Mouse (Mus musculus) stomach, embryonic 14.5 days (tissue): ENCODE data around the gene Jam2. TPM values are rescaled to one million over a fixed set of nuclear protein-coding genes. Genes with fewer than 3 reads are reported as not detected.

Experiments used
- ATAC-seq: fragments of 200-750 bp; cut with Nextera tagmentation; 2 replicates; pipeline ENCODE4 v1.8.0; 2017; ENCODE audit warnings: low read depth, moderate TSS enrichment; ENCODE audit not compliant: insufficient number of reproducible peaks, insufficient read depth, low FRiP score
- H3K27ac ChIP-seq: fragments of 300-500 bp; sonication (generic); 2 replicates; pipeline ENCODE4 v1.5.1; 2014; ENCODE audit warnings: mild to moderate bottlenecking, low read length, moderate library complexity, mixed read lengths
- H3K27me3 ChIP-seq: fragments of 300-500 bp; sonication (generic); 2 replicates; pipeline ENCODE4 v1.6.1; 2014; ENCODE audit warnings: low read length, control low read depth, mixed read lengths; ENCODE audit not compliant: control insufficient read depth, insufficient read depth
- H3K36me3 ChIP-seq: fragments of 300-500 bp; sonication (generic); 2 replicates; pipeline ENCODE4 v1.6.1; 2014; ENCODE audit warnings: mild to moderate bottlenecking, control low read depth, low read length, moderate library complexity, mixed read lengths; ENCODE audit not compliant: control insufficient read depth, insufficient read depth
- H3K4me1 ChIP-seq: fragments of 300-500 bp; sonication (generic); 2 replicates; pipeline ENCODE4 v1.6.1; 2014; ENCODE audit warnings: low read length, control low read depth, mixed read lengths; ENCODE audit not compliant: control insufficient read depth, insufficient read depth
- H3K4me2 ChIP-seq: fragments of 300-500 bp; sonication (generic); replicated peaks from 2 replicates; pipeline ENCODE4 v1.6.1; 2014; ENCODE audit warnings: low read depth, low read length, control low read depth
- H3K4me3 ChIP-seq: fragments of 300-500 bp; sonication (generic); 2 replicates; pipeline ENCODE4 v1.5.1; 2014; ENCODE audit warnings: low read depth, low read length, control low read depth
- H3K9ac ChIP-seq: fragments of 300-500 bp; sonication (generic); replicated peaks from 2 replicates; pipeline ENCODE4 v1.6.1; 2014; ENCODE audit warnings: low read depth, mild to moderate bottlenecking, control low read depth, low read length, moderate library complexity, mixed read lengths
- H3K9me3 ChIP-seq: fragments of 300-500 bp; sonication (generic); 2 replicates; pipeline ENCODE4 v1.6.1; 2016; ENCODE audit warnings: low read depth, low read length, control low read depth; ENCODE audit not compliant: control insufficient read depth
- WGBS: fragments of 180-500 bp; shearing (Covaris S2); extraction: QIAGEN DNeasy Blood & Tissue Kit; methylation state at CpG from one replicate; pipeline ENCODE4 v1.1.7; 2014; 5-methylcytosine and 5-hydroxymethylcytosine counted together
- polyA plus RNA-seq: library from polyadenylated mRNA; unstranded; fragments of >200 nt; fragmentation: Nextera tagmentation; extraction: Ambion mirVana; gene quantifications from 2 replicates; pipeline ENCODE4 v1.2.1, GENCODE M21; 2014

The Jam2 gene
- polyA plus RNA-seq, 1 experiment from 2014 or later: 5.2 TPM

GRCm38 (mm10) chr16:84795337-84795736, 21.4 kb downstream of the Jam2 start:
- Histone ChIP-seq H3K4me3 (no peak overlapping the region), H3K9ac (no peak overlapping the region), H3K27ac (no peak overlapping the region), H3K36me3 (no peaks in the 10 kb centered on the region), H3K4me2 (no peak overlapping the region), H3K4me1 (no peaks in the 10 kb centered on the region), H3K27me3 (no peaks in the 10 kb centered on the region), H3K9me3 (no peaks in the 10 kb centered on the region)
- ATAC-seq: no peak
- WGBS: 56% methylated on average over 3 of the region's 3 CpGs

- H3K9ac ChIP-seq: no peak overlapping the region
Measured at GRCm38 (mm10) chr16:84796678-84797077, 22.8 kb downstream of the Jam2 start.

GRCm38 (mm10) chr16:84800038-84800437, 26.1 kb downstream of the Jam2 start:
- 83% methylated on average over 1 of the region's 2 CpGs for WGBS
- H3K4me3 ChIP-seq: no peak overlapping the region

More at GRCm38 (mm10) chr16:84796678-84797077, 22.8 kb downstream of the Jam2 start:
- H3K36me3 ChIP-seq: no peaks in the 10 kb centered on the region
- no peaks in the 10 kb centered on the region for H3K9me3 ChIP-seq
- no peaks in the 10 kb centered on the region for H3K4me1 ChIP-seq
- H3K4me2 ChIP-seq: no peak overlapping the region
- ATAC-seq: no peak
- no peak overlapping the region for H3K4me3 ChIP-seq
- no peak overlapping the region for H3K27ac ChIP-seq
- no peaks in the 10 kb centered on the region for H3K27me3 ChIP-seq
- 76% methylated on average over 9 of the region's 9 CpGs for WGBS

GRCm38 (mm10) chr16:84802217-84802616, 28.3 kb downstream of the Jam2 start:
- H3K36me3 ChIP-seq: no peaks in the 10 kb centered on the region
- WGBS: 45% methylated on average over 6 of the region's 6 CpGs
- no peak overlapping the region for H3K4me2 ChIP-seq
- H3K27me3 ChIP-seq: no peaks in the 10 kb centered on the region
- H3K27ac ChIP-seq: no peak overlapping the region
- no peak overlapping the region for H3K9ac ChIP-seq
- H3K4me3 ChIP-seq: no peak overlapping the region
- no peak for ATAC-seq
- H3K9me3 ChIP-seq: no peaks in the 10 kb centered on the region
- no peaks in the 10 kb centered on the region for H3K4me1 ChIP-seq

More at GRCm38 (mm10) chr16:84800038-84800437, 26.1 kb downstream of the Jam2 start:
- no peaks in the 10 kb centered on the region for H3K36me3 ChIP-seq
- H3K27ac ChIP-seq: no peak overlapping the region
- no peaks in the 10 kb centered on the region for H3K4me1 ChIP-seq
- no peak for ATAC-seq
- H3K9ac ChIP-seq: no peak overlapping the region
- H3K27me3 ChIP-seq: no peaks in the 10 kb centered on the region
- no peak overlapping the region for H3K4me2 ChIP-seq
- H3K9me3 ChIP-seq: no peaks in the 10 kb centered on the region

GRCm38 (mm10) chr16:84804866-84805265, 30.9 kb downstream of the Jam2 start:
- WGBS: 70% methylated on average over 5 of the region's 5 CpGs
- no peak overlapping the region for H3K27ac ChIP-seq

GRCm38 (mm10) chr16:84806175-84806574, 32.3 kb downstream of the Jam2 start:
- no peak overlapping the region for H3K9ac ChIP-seq
- H3K9me3 ChIP-seq: no peaks in the 10 kb centered on the region
- 92% methylated on average over 3 of the region's 3 CpGs for WGBS
- H3K27me3 ChIP-seq: no peaks in the 10 kb centered on the region
- H3K4me2 ChIP-seq: no peak overlapping the region
- H3K27ac ChIP-seq: no peak overlapping the region
- H3K36me3 ChIP-seq: no peaks in the 10 kb centered on the region
- no peak for ATAC-seq
- no peak overlapping the region for H3K4me3 ChIP-seq
- H3K4me1 ChIP-seq: no peaks in the 10 kb centered on the region

More at GRCm38 (mm10) chr16:84804866-84805265, 30.9 kb downstream of the Jam2 start:
- Histone ChIP-seq H3K4me3 (no peak overlapping the region), H3K4me2 (no peak overlapping the region), H3K4me1 (no peaks in the 10 kb centered on the region), H3K36me3 (no peaks in the 10 kb centered on the region), H3K9me3 (no peaks in the 10 kb centered on the region), H3K9ac (no peak overlapping the region), H3K27me3 (no peaks in the 10 kb centered on the region)
- no peak for ATAC-seq

GRCm38 (mm10) chr16:84807874-84808273, 34.0 kb downstream of the Jam2 start:
- Histone ChIP-seq H3K9ac (no peak overlapping the region), H3K4me2 (no peak overlapping the region), H3K4me1 (no peaks in the 10 kb centered on the region), H3K4me3 (no peak overlapping the region), H3K9me3 (no peaks in the 10 kb centered on the region), H3K36me3 (no peaks in the 10 kb centered on the region), H3K27me3 (no peaks in the 10 kb centered on the region), H3K27ac (no peak overlapping the region)
- 91% methylated on average over 7 of the region's 7 CpGs for WGBS
- no peak for ATAC-seq

- 90% methylated on average over 1 of the region's 1 CpGs for WGBS
- H3K9me3 ChIP-seq: no peaks in the 10 kb centered on the region
- H3K9ac ChIP-seq: no peak overlapping the region
Measured at GRCm38 (mm10) chr16:84810254-84810653, 36.3 kb downstream of the Jam2 start.

GRCm38 (mm10) chr16:84813852-84814251, 39.9 kb downstream of the Jam2 start:
- Histone ChIP-seq H3K9ac (no peak overlapping the region), H3K4me1 (no peaks in the 10 kb centered on the region), H3K27ac (no peak overlapping the region), H3K4me2 (no peak overlapping the region), H3K27me3 (no peaks in the 10 kb centered on the region), H3K9me3 (no peaks in the 10 kb centered on the region), H3K4me3 (no peak overlapping the region), H3K36me3 (no peaks in the 10 kb centered on the region)
- no peak for ATAC-seq
- 77% methylated on average over 8 of the region's 8 CpGs for WGBS

More at GRCm38 (mm10) chr16:84810254-84810653, 36.3 kb downstream of the Jam2 start:
- H3K4me2 ChIP-seq: no peak overlapping the region
- H3K36me3 ChIP-seq: no peaks in the 10 kb centered on the region
- ATAC-seq: no peak
- H3K27ac ChIP-seq: no peak overlapping the region
- no peaks in the 10 kb centered on the region for H3K4me1 ChIP-seq
- H3K4me3 ChIP-seq: no peak overlapping the region
- H3K27me3 ChIP-seq: no peaks in the 10 kb centered on the region
